Mouse (Mus musculus) erythroblast, adult 5-6 weeks (primary cell): Measurements from ENCODE around the gene Npr2. TPM values are rescaled to one million over a fixed set of nuclear protein-coding genes. Genes with fewer than 3 reads are reported as not detected.

Experiments
- ATAC-seq: replicated peaks from 2 replicates; pipeline ENCODE4 v1.8.0; 2016; ENCODE audit warnings: moderate number of reproducible peaks, mild to moderate bottlenecking, moderate TSS enrichment, inconsistent platforms; ENCODE audit not compliant: poor library complexity, low FRiP score, severe bottlenecking
- total RNA-seq, 2 experiments: library from RNA; stranded (forward) in 1 of 2; stranded (reverse) in 1 of 2; fragments of 150-400 nt in 1 of 2; fragments of 200-764, 138-1000 nt in 1 of 2; gene quantifications; 2 replicates each; pipeline versions ENCODE4 v1.2.3 to v1.2.4; 2015 to 2017; ENCODE audit warnings: low replicate concordance in 2 of 2

The Npr2 gene
- total RNA-seq, 2 experiments from 2014 or later = 1.9 TPM; not detected in 1

GRCm38 (mm10) chr4:43657146-43657545 is 25.4 kb downstream of the Npr2 start:
- ATAC-seq = no peak

DNA sequence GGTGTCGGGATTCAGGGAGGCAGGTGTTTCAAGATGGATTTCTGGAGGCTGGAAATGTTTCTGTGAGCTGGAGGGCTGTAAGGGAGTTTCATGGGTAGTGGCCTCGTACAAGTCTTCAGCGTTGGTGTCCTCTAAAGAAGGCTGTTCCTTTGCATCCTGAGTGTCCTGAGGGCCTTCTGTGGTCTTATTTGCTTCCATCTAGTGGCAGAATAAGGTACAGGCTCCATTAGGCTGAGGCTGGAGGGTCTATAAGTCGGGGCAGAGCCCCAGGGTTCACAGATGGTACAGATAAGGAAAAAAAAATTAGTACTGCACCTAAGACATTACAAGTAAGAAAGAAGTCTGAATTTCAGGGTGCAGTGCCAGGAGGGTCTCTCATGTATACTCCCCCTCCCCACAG is 34.7 kb downstream of the Npr2 start:
- no peak for ATAC-seq

DNA sequence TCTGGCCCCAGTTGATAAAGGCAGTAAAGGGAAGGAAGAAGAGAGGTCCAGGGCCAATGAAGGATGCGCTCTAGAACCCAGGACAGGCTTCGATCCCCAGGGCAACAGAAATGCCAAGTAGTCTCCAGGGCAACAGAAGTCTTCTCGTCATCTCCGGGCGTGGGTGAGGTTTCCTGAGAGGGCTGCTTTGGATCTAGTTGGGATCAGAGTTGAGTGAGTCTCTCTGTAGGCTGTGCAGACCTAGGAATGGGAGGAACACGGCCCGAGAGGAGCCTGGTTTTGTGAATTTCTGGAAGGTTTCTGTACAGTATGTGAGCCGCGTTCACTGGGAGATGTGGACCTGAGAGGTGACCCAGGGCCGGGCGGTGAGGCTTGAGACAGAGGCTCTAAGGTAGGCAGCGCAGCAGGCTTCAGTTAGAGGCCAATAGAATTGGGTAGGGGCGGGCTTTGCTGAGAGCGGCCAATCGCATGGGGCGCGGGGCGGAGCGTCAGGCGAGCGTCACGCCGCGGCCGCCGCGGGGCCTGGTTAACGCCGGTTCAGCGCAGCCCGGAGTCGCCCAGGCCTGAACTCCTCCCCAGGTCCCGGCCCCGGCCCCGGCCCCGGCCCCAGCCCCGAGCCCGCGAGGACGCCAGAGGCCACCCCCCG is 37.2 kb downstream of the Npr2 start, which contains the start of the genes Tmem8b and Fam221b:
Gene Tmem8b (plus strand): TSS at position 190 of the 646 bp plus-strand sequence.
Gene Fam221b (minus strand): TSS at position 364 of the 646 bp plus-strand sequence.
- ATAC-seq = peak; percentile 96

- ATAC-seq = peak; percentile 4; the same call in 1 of the 2 replicates
Observed at GRCm38 (mm10) chr4:43669428-43669794, 37.7 kb downstream of the Npr2 start.

GRCm38 (mm10) chr4:43672070-43672469 is 40.3 kb downstream of the Npr2 start:
- no peak for ATAC-seq

- no peak for ATAC-seq
Observed at GRCm38 (mm10) chr4:43673703-43674102, 42.0 kb downstream of the Npr2 start.

DNA sequence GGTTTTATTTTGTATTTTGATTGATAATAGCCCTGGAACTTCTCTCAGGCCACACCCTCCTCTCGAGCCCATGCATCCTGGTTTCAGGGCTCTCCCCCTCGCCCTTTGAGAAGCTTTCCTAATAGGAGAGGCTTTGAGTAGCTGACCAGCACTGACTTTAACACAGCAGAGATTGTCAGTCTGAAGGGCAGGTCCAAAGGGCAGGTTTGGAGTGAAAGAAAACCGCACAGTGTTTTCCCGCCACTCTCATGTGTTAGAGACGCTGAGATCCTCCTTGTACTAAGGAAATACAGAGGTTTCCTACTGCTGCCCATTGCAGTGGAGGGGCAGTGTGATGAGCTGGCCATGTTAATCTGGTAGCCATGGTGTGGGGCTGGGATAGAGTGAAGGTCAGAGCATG is 43.2 kb downstream of the Npr2 start:
- no peak for ATAC-seq

GRCm38 (mm10) chr4:43675608-43676007 is 43.9 kb downstream of the Npr2 start:
- no peak for ATAC-seq

DNA sequence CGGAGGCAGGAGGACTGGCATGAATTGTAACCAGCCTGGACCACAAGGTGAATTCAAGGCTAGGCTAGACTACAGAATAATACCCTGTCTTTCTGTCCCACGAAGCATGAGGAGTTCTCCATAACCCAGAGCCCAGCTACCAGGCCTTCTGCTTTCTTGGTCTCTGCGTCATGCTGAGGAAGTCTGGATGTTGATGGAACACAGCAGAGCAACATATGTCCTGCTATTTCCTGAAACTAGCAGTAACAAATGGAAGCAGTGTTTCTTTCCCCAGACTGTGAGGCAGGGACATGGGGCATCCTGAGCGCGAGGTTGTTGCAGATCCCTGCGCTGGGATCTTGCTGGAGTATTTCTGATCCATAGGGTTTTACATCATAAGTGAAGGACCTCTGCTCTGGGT is 46.8 kb downstream of the Npr2 start:
- no peak for ATAC-seq

DNA sequence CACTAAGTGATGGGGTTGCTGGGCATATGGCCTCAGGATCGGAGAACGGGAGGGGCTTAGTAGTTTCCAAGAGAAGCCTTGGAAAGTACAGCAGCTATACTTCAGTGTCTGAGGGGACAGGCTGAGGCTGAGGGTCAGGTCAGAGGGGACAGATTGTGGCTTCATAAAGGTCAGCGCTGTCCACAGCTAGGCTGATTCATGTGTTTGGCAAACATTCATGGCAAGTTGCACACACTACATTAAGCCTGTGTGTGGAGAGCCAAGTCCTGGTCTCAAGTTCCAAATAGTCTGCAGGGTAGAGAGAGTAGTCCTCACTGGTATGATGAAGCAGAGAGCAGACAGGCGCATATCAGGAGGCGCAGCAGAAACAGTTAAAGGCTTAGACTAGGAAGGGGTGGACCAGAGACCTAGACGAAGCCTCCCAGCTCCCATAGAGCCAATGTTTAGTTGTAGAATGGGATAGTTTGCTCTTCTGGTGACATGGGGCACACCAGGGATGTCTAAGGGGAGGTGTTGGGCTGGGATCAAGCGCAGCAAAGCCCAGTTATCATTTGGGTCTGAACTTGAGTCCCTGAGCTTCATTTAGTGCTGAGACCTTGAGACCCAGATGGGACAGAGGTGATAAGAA is 47.8 kb downstream of the Npr2 start:
- ATAC-seq = no peak

DNA sequence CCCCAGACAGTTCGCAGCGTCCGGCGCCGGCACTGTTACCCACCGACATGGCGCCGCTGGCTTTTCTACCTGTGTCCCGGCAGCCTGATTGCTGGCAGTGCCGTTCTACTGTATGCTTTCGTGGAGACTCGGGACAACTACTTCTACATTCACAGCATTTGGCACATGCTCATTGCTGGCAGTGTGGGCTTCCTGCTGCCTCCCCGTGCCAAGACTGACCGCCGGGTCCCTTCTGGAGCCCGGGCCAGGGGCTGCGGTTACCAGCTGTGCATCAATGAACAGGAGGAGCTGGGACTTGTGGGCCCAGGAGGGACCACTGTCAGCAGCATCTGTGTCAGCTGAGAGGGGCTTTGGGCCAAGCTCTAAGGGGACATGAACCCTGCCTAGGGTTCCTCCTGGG is 58.3 kb downstream of the Npr2 start:
- ATAC-seq = no peak

- no peak for ATAC-seq
Observed at GRCm38 (mm10) chr4:43691026-43691425, 59.3 kb downstream of the Npr2 start.

DNA sequence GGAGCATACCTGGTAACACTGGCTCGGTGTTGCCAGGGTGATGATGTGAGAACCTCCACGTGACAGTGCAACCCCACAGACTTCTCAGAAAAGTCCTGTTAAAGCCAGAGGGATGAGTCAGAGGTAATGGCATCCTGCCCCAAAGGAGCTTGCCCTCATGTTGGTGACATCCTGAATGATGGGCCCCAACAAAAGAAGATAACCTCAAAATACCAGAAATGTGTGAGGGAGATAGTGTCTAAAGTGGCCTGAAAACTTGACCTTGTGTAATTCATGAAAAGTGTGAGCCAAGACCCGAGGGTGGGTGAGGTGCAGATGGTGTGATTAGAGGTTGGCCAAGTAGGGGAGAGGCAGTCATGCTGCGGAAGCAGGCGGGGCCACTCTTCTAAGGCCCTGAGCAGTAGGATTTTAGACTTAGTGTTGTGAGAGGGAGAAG is 62.1 kb downstream of the Npr2 start:
- ATAC-seq = no peak

GRCm38 (mm10) chr4:43694439-43695248 is 62.9 kb downstream of the Npr2 start:
- no peak for ATAC-seq

GRCm38 (mm10) chr4:43695249-43695671 is 63.5 kb downstream of the Npr2 start:
- ATAC-seq = no peak

DNA sequence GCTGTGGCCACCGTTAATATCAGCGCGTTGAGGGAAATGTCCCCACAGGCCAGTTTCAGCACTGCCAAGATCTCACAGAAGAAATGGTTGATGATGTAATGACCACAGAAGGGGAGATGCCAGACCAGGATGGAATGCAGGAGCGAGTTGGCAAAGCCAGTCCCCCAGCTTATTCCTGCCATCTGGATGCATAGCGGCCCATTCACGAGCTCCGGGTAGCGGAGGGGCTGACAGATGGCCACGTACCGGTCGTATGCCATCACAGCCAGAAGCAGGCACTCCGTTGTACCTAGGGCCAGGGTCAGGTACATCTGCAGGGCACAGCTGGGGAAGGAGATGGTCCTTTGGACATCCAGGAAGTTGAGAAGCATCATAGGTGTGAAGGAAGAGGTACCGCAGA is 64.8 kb downstream of the Npr2 start:
- no peak for ATAC-seq

DNA sequence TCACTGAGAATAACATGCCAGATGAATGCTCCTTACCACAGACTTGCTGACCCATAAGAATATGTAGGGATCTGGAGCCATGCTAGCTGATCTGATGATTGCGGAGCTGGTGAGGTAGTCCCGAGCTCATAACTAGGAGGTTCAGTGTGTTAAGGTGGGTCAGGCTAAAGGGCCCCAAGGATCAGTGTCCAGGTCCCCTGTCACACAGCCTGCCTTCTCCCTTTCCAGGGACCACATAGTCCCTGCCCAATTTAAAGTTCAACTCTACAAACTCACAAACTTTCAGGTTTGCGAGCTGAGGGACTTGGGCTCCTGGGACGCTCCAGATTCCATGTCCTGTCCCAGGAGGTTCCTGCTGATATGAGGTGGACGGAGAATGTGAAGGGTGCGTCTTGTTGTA is 69.0 kb downstream of the Npr2 start, which contains the start of gene Olfr70:
Gene Olfr70 (minus strand): TSS at position 101 of the 400 bp plus-strand sequence.
- no peak for ATAC-seq
